Mouse (Mus musculus): Measurements from ENCODE around the gene Git2. TPM values are rescaled to one million over a fixed set of nuclear protein-coding genes. Genes with fewer than 3 reads are reported as not detected.

The Git2 gene
- total and polyA plus RNA-seq, 2 experiments from 2014 or later = 33.8 to 41.8 TPM

GRCm38 (mm10) chr5:114747521-114747920 lies 27.8 kb downstream of the Git2 start:
- no peaks in the 10 kb centered on the region for H3K27me3 ChIP-seq (ENCODE audit: insufficient read depth, low read length)
- H3K4me3 ChIP-seq (ENCODE audit: low read depth, low read length) = no peak overlapping the region
- DNase-seq (ENCODE audit: low spot score) (no peak), ATAC-seq (ENCODE audit: low FRiP score) (no peak)
- no peaks in the 10 kb centered on the region for H3K4me1 ChIP-seq (ENCODE audit: insufficient read depth, low read length)
- TF ChIP-seq CTCF (IDR thresholded peaks at IDR 0.05) = no peak
- no peak overlapping the region for H3K4me2 ChIP-seq (ENCODE audit: low read depth, low read length, poor library complexity, severe bottlenecking)
- WGBS = 93% methylated on average over 5 of the region's 5 CpGs
- H3K9ac ChIP-seq (replicated peaks; ENCODE audit: low read length, poor library complexity, severe bottlenecking) = no peak overlapping the region
- H3K36me3 ChIP-seq (ENCODE audit: insufficient read depth, low read length) = peaks cover 71% of the 10 kb centered on the region
- no peaks in the 10 kb centered on the region for H3K9me3 ChIP-seq (ENCODE audit: low read length)
- no peak overlapping the region for H3K27ac ChIP-seq (ENCODE audit: low read depth, low read length)

DNA sequence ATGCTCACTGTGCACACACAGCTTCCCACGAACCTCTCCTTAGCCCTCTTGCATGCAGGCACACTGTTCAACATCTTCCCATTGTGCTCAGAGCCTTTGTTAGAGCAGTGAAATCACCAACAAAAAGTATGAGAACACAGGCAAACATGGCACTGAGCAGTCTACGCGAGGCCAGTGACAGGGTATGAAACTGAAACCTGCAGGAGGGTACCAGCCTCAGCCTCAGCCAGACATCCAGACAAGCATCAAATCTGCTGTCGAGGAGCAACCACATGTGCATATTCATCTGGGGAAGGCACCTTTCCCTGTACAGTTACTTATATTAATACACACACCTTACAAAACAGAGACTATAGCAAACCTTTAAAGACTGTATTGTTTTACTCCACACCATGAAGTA lies 28.4 kb downstream of the Git2 start:
- H3K27me3 ChIP-seq (ENCODE audit: insufficient read depth, low read length) = no peaks in the 10 kb centered on the region
- no peak overlapping the region for H3K4me2 ChIP-seq (ENCODE audit: low read depth, low read length, poor library complexity, severe bottlenecking)
- peaks cover 73% of the 10 kb centered on the region for H3K36me3 ChIP-seq (ENCODE audit: insufficient read depth, low read length)
- no peak for DNase-seq (ENCODE audit: low spot score)
- WGBS = 81% methylated on average over 4 of the region's 4 CpGs
- TF ChIP-seq CTCF (IDR thresholded peaks at IDR 0.05) = no peak
- no peak overlapping the region for H3K9ac ChIP-seq (replicated peaks; ENCODE audit: low read length, poor library complexity, severe bottlenecking)
- ATAC-seq (ENCODE audit: low FRiP score) = no peak
- no peaks in the 10 kb centered on the region for H3K4me1 ChIP-seq (ENCODE audit: insufficient read depth, low read length)
- no peak overlapping the region for H3K27ac ChIP-seq (ENCODE audit: low read depth, low read length)
- H3K4me3 ChIP-seq (ENCODE audit: low read depth, low read length) = no peak overlapping the region
- H3K9me3 ChIP-seq (ENCODE audit: low read length) = no peaks in the 10 kb centered on the region

DNA sequence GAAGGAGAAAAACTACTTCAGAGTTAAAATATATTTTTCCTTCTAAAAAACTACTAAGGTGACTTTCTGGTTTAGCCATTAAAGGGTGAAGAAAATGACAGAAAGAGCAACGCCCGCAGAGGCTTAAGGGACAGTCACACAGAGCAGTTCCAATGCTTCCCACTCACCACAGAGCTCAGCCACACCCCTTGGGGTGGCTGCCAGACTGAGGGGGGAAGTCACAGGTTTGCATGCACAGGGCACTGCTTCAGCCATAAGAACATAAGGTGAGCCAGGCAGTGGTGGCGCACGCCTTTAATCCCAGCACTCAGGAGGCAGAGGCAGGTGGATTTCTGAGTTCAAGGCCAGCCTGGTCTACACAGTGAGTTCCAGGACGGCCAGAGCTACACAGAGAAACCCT lies 29.7 kb downstream of the Git2 start:
- 88% methylated on average over 5 of the region's 5 CpGs for WGBS
- Histone ChIP-seq H3K4me2 (ENCODE audit: low read depth, low read length, poor library complexity, severe bottlenecking) (no peak overlapping the region), H3K9ac (replicated peaks; ENCODE audit: low read length, poor library complexity, severe bottlenecking) (no peak overlapping the region), H3K4me1 (ENCODE audit: insufficient read depth, low read length) (no peaks in the 10 kb centered on the region), H3K4me3 (ENCODE audit: low read depth, low read length) (no peak overlapping the region), H3K27me3 (ENCODE audit: insufficient read depth, low read length) (no peaks in the 10 kb centered on the region), H3K36me3 (ENCODE audit: insufficient read depth, low read length) (peaks cover 76% of the 10 kb centered on the region), H3K9me3 (ENCODE audit: low read length) (no peaks in the 10 kb centered on the region), H3K27ac (ENCODE audit: low read depth, low read length) (no peak overlapping the region)
- TF ChIP-seq CTCF (IDR thresholded peaks at IDR 0.05) = no peak
- no peak for DNase-seq (ENCODE audit: low spot score)
- no peak for ATAC-seq (ENCODE audit: low FRiP score)

DNA sequence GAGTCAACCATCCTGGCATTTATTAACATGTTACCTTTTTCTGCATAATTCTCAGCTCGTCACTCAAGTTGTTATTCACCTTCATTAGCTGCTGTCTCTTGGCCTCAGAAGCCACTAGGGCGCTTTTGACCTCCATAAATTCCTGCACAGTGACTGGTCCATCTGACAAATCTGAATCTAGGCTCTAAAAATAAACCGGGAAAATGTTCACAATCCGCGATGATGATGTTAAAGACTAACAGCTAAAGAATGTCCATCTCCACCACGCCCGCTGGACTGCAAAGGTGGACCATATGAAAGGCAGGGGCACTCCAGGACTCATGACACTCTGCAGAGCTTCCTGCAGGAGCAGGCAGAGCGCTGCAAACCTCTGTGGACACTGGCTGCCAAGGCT lies 31.6 kb downstream of the Git2 start:
- DNase-seq (ENCODE audit: low spot score) = no peak
- Histone ChIP-seq H3K9ac (replicated peaks; ENCODE audit: low read length, poor library complexity, severe bottlenecking) (no peak overlapping the region), H3K36me3 (ENCODE audit: insufficient read depth, low read length) (peaks cover 76% of the 10 kb centered on the region), H3K9me3 (ENCODE audit: low read length) (no peaks in the 10 kb centered on the region), H3K4me2 (ENCODE audit: low read depth, low read length, poor library complexity, severe bottlenecking) (no peak overlapping the region), H3K4me1 (ENCODE audit: insufficient read depth, low read length) (no peaks in the 10 kb centered on the region), H3K27ac (ENCODE audit: low read depth, low read length) (no peak overlapping the region), H3K27me3 (ENCODE audit: insufficient read depth, low read length) (no peaks in the 10 kb centered on the region), H3K4me3 (ENCODE audit: low read depth, low read length) (no peak overlapping the region)
- TF ChIP-seq CTCF (IDR thresholded peaks at IDR 0.05) = no peak
- no peak for ATAC-seq (ENCODE audit: low FRiP score)
- WGBS = 93% methylated on average over 8 of the region's 8 CpGs

- WGBS = 88% methylated on average over 13 of the region's 13 CpGs
- no peak for ATAC-seq (ENCODE audit: low FRiP score)
- Histone ChIP-seq H3K36me3 (ENCODE audit: insufficient read depth, low read length) (peaks cover 77% of the 10 kb centered on the region), H3K9me3 (ENCODE audit: low read length) (no peaks in the 10 kb centered on the region), H3K4me2 (ENCODE audit: low read depth, low read length, poor library complexity, severe bottlenecking) (no peak overlapping the region), H3K27ac (ENCODE audit: low read depth, low read length) (no peak overlapping the region), H3K27me3 (ENCODE audit: insufficient read depth, low read length) (no peaks in the 10 kb centered on the region), H3K9ac (replicated peaks; ENCODE audit: low read length, poor library complexity, severe bottlenecking) (no peak overlapping the region), H3K4me1 (ENCODE audit: insufficient read depth, low read length) (no peaks in the 10 kb centered on the region), H3K4me3 (ENCODE audit: low read depth, low read length) (no peak overlapping the region)
- no peak for TF ChIP-seq CTCF (IDR thresholded peaks at IDR 0.05)
- DNase-seq (ENCODE audit: low spot score) = peak; percentile 78
These were observed 32.2 kb downstream of the Git2 start for GRCm38 (mm10) chr5:114742998-114743696.

DNA sequence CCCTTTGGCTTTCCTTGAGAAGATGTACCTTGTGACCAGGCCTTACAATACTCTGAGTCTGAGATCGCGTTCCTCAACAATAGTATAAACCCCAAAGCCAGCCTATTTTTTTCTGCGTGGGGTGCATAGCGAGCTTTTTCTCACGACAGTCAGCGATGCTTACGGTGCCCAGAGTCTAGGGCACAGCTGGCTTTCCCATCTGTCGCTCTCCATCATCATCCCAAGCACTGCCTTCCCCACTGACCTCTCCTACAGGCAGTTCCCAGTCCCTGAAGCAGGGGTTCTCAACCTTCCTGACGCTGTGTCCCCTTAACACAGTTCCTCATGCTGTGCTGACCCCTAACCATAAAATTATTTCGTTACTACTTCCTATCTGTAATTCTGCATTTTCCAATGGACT lies 32.7 kb downstream of the Git2 start:
- no peak overlapping the region for H3K4me2 ChIP-seq (ENCODE audit: low read depth, low read length, poor library complexity, severe bottlenecking)
- no peaks in the 10 kb centered on the region for H3K9me3 ChIP-seq (ENCODE audit: low read length)
- whole genome bisulfite sequencing = 94% methylated on average over 10 of the region's 10 CpGs
- ATAC-seq (ENCODE audit: low FRiP score) = no peak
- no peaks in the 10 kb centered on the region for H3K4me1 ChIP-seq (ENCODE audit: insufficient read depth, low read length)
- peaks cover 79% of the 10 kb centered on the region for H3K36me3 ChIP-seq (ENCODE audit: insufficient read depth, low read length)
- H3K9ac ChIP-seq (replicated peaks; ENCODE audit: low read length, poor library complexity, severe bottlenecking) = no peak overlapping the region
- no peak for DNase-seq (ENCODE audit: low spot score)
- no peaks in the 10 kb centered on the region for H3K27me3 ChIP-seq (ENCODE audit: insufficient read depth, low read length)
- no peak overlapping the region for H3K27ac ChIP-seq (ENCODE audit: low read depth, low read length)
- no peak overlapping the region for H3K4me3 ChIP-seq (ENCODE audit: low read depth, low read length)
- no peak for TF ChIP-seq CTCF (IDR thresholded peaks at IDR 0.05)

All from midbrain, postnatal 0 days (tissue).